Mouse (Mus musculus): ENCODE measurements around the gene Nup188.

Nup188 gene

GRCm38 (mm10) chr2:30286192-30287026 is at the start of gene Nup188, which contains the start of gene Dolk:
Gene Nup188, plus strand, starts transcription at chr2:30286397.
Gene Dolk, minus strand, starts transcription at chr2:30286334.
- peak; percentile 96 for DNase-seq (ENCODE audit: low read depth, low spot score)

- no peak for DNase-seq (ENCODE audit: low read depth, low spot score)
Observed at GRCm38 (mm10) chr2:30236426-30237198, 49.6 kb upstream of the Nup188 start.

- DNase-seq (ENCODE audit: low read depth, low spot score), result peak; percentile 99
Observed at GRCm38 (mm10) chr2:30237199-30237880, 48.9 kb upstream of the Nup188 start, which contains the start of gene Lrrc8a. Gene Lrrc8a, plus strand, starts transcription at chr2:30237715.

- no peak for DNase-seq (ENCODE audit: low read depth, low spot score)
Observed at GRCm38 (mm10) chr2:30237881-30238280, 48.3 kb upstream of the Nup188 start.

GRCm38 (mm10) chr2:30238906-30239465 is 47.2 kb upstream of the Nup188 start:
- no peak for DNase-seq (ENCODE audit: low read depth, low spot score)

- no peak for DNase-seq (ENCODE audit: low read depth, low spot score)
Observed at GRCm38 (mm10) chr2:30239777-30240176, 46.4 kb upstream of the Nup188 start.

- DNase-seq (ENCODE audit: low read depth, low spot score), result no peak
Observed at GRCm38 (mm10) chr2:30240267-30240666, 45.9 kb upstream of the Nup188 start, which contains the start of gene Gm28035. Gene Gm28035, plus strand, starts transcription at chr2:30240567.

- DNase-seq (ENCODE audit: low read depth, low spot score), result no peak
Observed at GRCm38 (mm10) chr2:30242509-30242908, 43.7 kb upstream of the Nup188 start.

GRCm38 (mm10) chr2:30243391-30243790 is 42.8 kb upstream of the Nup188 start:
- no peak for DNase-seq (ENCODE audit: low read depth, low spot score)

GRCm38 (mm10) chr2:30244595-30245178 is 41.5 kb upstream of the Nup188 start:
- DNase-seq (ENCODE audit: low read depth, low spot score), result no peak

- no peak for DNase-seq (ENCODE audit: low read depth, low spot score)
Observed at GRCm38 (mm10) chr2:30247036-30247435, 39.2 kb upstream of the Nup188 start.

- no peak for DNase-seq (ENCODE audit: low read depth, low spot score)
Observed at GRCm38 (mm10) chr2:30247681-30248080, 38.5 kb upstream of the Nup188 start.

- DNase-seq (ENCODE audit: low read depth, low spot score), result no peak
Observed at GRCm38 (mm10) chr2:30249182-30249581, 37.0 kb upstream of the Nup188 start.

GRCm38 (mm10) chr2:30250166-30251128 is 35.8 kb upstream of the Nup188 start:
- DNase-seq (ENCODE audit: low read depth, low spot score), result no peak

- DNase-seq (ENCODE audit: low read depth, low spot score), result peak; percentile 90
Observed at GRCm38 (mm10) chr2:30251417-30252104, 34.6 kb upstream of the Nup188 start.

- no peak for DNase-seq (ENCODE audit: low read depth, low spot score)
Observed at GRCm38 (mm10) chr2:30252521-30252920, 33.7 kb upstream of the Nup188 start.

GRCm38 (mm10) chr2:30253809-30254208 is 32.4 kb upstream of the Nup188 start:
- DNase-seq (ENCODE audit: low read depth, low spot score), result peak; percentile 52

- no peak for DNase-seq (ENCODE audit: low read depth, low spot score)
Observed at GRCm38 (mm10) chr2:30255631-30256395, 30.4 kb upstream of the Nup188 start.

Measured in CD4-positive helper T cell, adult 2 months (primary cell).